Mouse (Mus musculus): Measurements from ENCODE around the gene Cym. TPM values are rescaled to one million over a fixed set of nuclear protein-coding genes. Genes with fewer than 3 reads are reported as not detected.

Gene Cym
- polyA plus RNA-seq, 1 experiment from 2014 or later = 0.14 TPM

GRCm38 (mm10) chr3:107187022-107187421 is 34.5 kb downstream of the Cym start:
- Histone ChIP-seq H3K4me1 (0 out of 2 replicates have a peak, but pooled peaks cover 3% of the 10 kb centered on the region), H3K4me3 (no peak overlapping the region), H3K9ac (replicated peaks) (no peak overlapping the region), H3K9me3 (no peaks in the 10 kb centered on the region), H3K27me3 (no peaks in the 10 kb centered on the region), H3K4me2 (replicated peaks) (no peak overlapping the region), H3K27ac (replicated peaks) (no peak overlapping the region), H3K36me3 (no peaks in the 10 kb centered on the region)
- WGBS = 80% methylated on average over 4 of the region's 4 CpGs
- no peak for ATAC-seq (replicated peaks)

GRCm38 (mm10) chr3:107185597-107185996 is 35.9 kb downstream of the Cym start:
- Histone ChIP-seq H3K27ac (replicated peaks) (no peak overlapping the region), H3K4me1 (0 out of 2 replicates have a peak, but pooled peaks cover 3% of the 10 kb centered on the region), H3K27me3 (no peaks in the 10 kb centered on the region), H3K4me3 (no peak overlapping the region), H3K9ac (replicated peaks) (no peak overlapping the region), H3K36me3 (no peaks in the 10 kb centered on the region), H3K4me2 (replicated peaks) (no peak overlapping the region), H3K9me3 (no peaks in the 10 kb centered on the region)
- WGBS = 65% methylated on average over 3 of the region's 3 CpGs
- no peak for ATAC-seq (replicated peaks)

- Histone ChIP-seq H3K4me3 (no peak overlapping the region), H3K9me3 (no peaks in the 10 kb centered on the region), H3K9ac (replicated peaks) (no peak overlapping the region), H3K4me1 (no peaks in the 10 kb centered on the region), H3K27ac (replicated peaks) (no peak overlapping the region), H3K27me3 (no peaks in the 10 kb centered on the region), H3K4me2 (replicated peaks) (no peak overlapping the region), H3K36me3 (no peaks in the 10 kb centered on the region)
- no peak for ATAC-seq (replicated peaks)
- 80% methylated on average over 3 of the region's 3 CpGs for WGBS
These were observed 38.4 kb downstream of the Cym start for GRCm38 (mm10) chr3:107183178-107183577.

- Histone ChIP-seq H3K27ac (replicated peaks) (no peak within 1 kb of the TSS), H3K9ac (replicated peaks) (no peak within 1 kb of the TSS), H3K27me3 (no peaks in the 10 kb centered on the region), H3K9me3 (no peaks in the 10 kb centered on the region), H3K4me1 (no peaks in the 10 kb centered on the region), H3K4me2 (replicated peaks) (no peak within 1 kb of the TSS), H3K4me3 (no peak within 1 kb of the TSS), H3K36me3 (no peaks in the 10 kb centered on the region)
- WGBS = 78% methylated on average over 1 of the region's 1 CpGs
- ATAC-seq (replicated peaks) = no peak
These were observed 38.8 kb downstream of the Cym start, which contains the start of gene Kcna10 for GRCm38 (mm10) chr3:107182756-107183155. TSS of gene Kcna10 (plus strand) at chr3:107183056.

- no peak overlapping the region for H3K9ac ChIP-seq (replicated peaks)
These were observed 40.7 kb downstream of the Cym start for GRCm38 (mm10) chr3:107180860-107181259.

GRCm38 (mm10) chr3:107176501-107176900 is 45.0 kb downstream of the Cym start:
- 52% methylated on average over 9 of the region's 9 CpGs for WGBS
- Histone ChIP-seq H3K4me1 (peaks cover 4% of the 10 kb centered on the region; the same call in 1 of the 2 replicates), H3K4me2 (replicated peaks) (no peak overlapping the region), H3K27ac (replicated peaks) (0 out of 2 replicates have a peak overlapping the region, but pooled peaks have one; percentile 38), H3K4me3 (no peak overlapping the region), H3K27me3 (no peaks in the 10 kb centered on the region), H3K9me3 (no peaks in the 10 kb centered on the region), H3K36me3 (no peaks in the 10 kb centered on the region), H3K9ac (replicated peaks) (no peak overlapping the region)
- ATAC-seq (replicated peaks) = peak; percentile 82

More at GRCm38 (mm10) chr3:107180860-107181259, 40.7 kb downstream of the Cym start:
- 69% methylated on average over 2 of the region's 2 CpGs for WGBS
- Histone ChIP-seq H3K4me2 (replicated peaks) (no peak overlapping the region), H3K27ac (replicated peaks) (no peak overlapping the region), H3K4me1 (peaks cover 4% of the 10 kb centered on the region; the same call in 1 of the 2 replicates), H3K4me3 (no peak overlapping the region), H3K36me3 (no peaks in the 10 kb centered on the region), H3K9me3 (no peaks in the 10 kb centered on the region), H3K27me3 (no peaks in the 10 kb centered on the region)
- ATAC-seq (replicated peaks) = no peak

GRCm38 (mm10) chr3:107175486-107175885 is 46.0 kb downstream of the Cym start:
- 54% methylated on average over 4 of the region's 4 CpGs for WGBS
- Histone ChIP-seq H3K9ac (replicated peaks) (no peak overlapping the region), H3K4me2 (replicated peaks) (no peak overlapping the region), H3K36me3 (no peaks in the 10 kb centered on the region), H3K27ac (replicated peaks) (no peak overlapping the region; the same call in 1 of the 2 replicates), H3K4me3 (no peak overlapping the region), H3K27me3 (no peaks in the 10 kb centered on the region), H3K9me3 (no peaks in the 10 kb centered on the region), H3K4me1 (peaks cover 4% of the 10 kb centered on the region; the same call in 1 of the 2 replicates)
- peak; percentile 41; the same call in 1 of the 2 replicates for ATAC-seq (replicated peaks)

GRCm38 (mm10) chr3:107172556-107172955 is 49.0 kb downstream of the Cym start:
- Histone ChIP-seq H3K4me3 (no peak overlapping the region), H3K4me2 (replicated peaks) (no peak overlapping the region), H3K9ac (replicated peaks) (no peak overlapping the region), H3K36me3 (no peaks in the 10 kb centered on the region), H3K27me3 (no peaks in the 10 kb centered on the region), H3K4me1 (peaks cover 4% of the 10 kb centered on the region; the same call in 1 of the 2 replicates), H3K9me3 (no peaks in the 10 kb centered on the region), H3K27ac (replicated peaks) (no peak overlapping the region)
- ATAC-seq (replicated peaks) = no peak
- WGBS = 84% methylated on average over 1 of the region's 1 CpGs

- Histone ChIP-seq H3K27ac (replicated peaks) (no peak overlapping the region), H3K4me2 (replicated peaks) (no peak overlapping the region), H3K27me3 (no peaks in the 10 kb centered on the region), H3K9ac (replicated peaks) (no peak overlapping the region), H3K9me3 (no peaks in the 10 kb centered on the region), H3K4me1 (peaks cover 4% of the 10 kb centered on the region; the same call in 1 of the 2 replicates), H3K36me3 (no peaks in the 10 kb centered on the region), H3K4me3 (no peak overlapping the region)
- no peak for ATAC-seq (replicated peaks)
- 82% methylated on average over 3 of the region's 3 CpGs for WGBS
These were observed 49.6 kb downstream of the Cym start for GRCm38 (mm10) chr3:107171964-107172363.

- WGBS = 76% methylated on average over 2 of the region's 2 CpGs
- H3K4me3 ChIP-seq = no peak overlapping the region
- no peaks in the 10 kb centered on the region for H3K27me3 ChIP-seq
- H3K4me1 ChIP-seq = no peaks in the 10 kb centered on the region
- no peaks in the 10 kb centered on the region for H3K36me3 ChIP-seq
- no peak for ATAC-seq (replicated peaks)
- no peak overlapping the region for H3K9ac ChIP-seq (replicated peaks)
- H3K9me3 ChIP-seq = no peaks in the 10 kb centered on the region
- H3K27ac ChIP-seq (replicated peaks) = no peak overlapping the region
- no peak overlapping the region for H3K4me2 ChIP-seq (replicated peaks)
These were observed 52.0 kb downstream of the Cym start for GRCm38 (mm10) chr3:107169552-107169951.

GRCm38 (mm10) chr3:107162741-107163140 is 58.8 kb downstream of the Cym start:
- Histone ChIP-seq H3K4me2 (replicated peaks) (no peak overlapping the region), H3K27me3 (no peaks in the 10 kb centered on the region), H3K36me3 (no peaks in the 10 kb centered on the region), H3K4me1 (peaks cover 7% of the 10 kb centered on the region), H3K9ac (replicated peaks) (no peak overlapping the region), H3K27ac (replicated peaks) (no peak overlapping the region), H3K4me3 (no peak overlapping the region), H3K9me3 (no peaks in the 10 kb centered on the region)
- 79% methylated on average over 2 of the region's 2 CpGs for WGBS
- no peak for ATAC-seq (replicated peaks)

Measured in forebrain, embryonic 15.5 days (tissue).